Comparison of ENCODE assay signal across 25 mouse cellular contexts in the genomic region with DNA sequence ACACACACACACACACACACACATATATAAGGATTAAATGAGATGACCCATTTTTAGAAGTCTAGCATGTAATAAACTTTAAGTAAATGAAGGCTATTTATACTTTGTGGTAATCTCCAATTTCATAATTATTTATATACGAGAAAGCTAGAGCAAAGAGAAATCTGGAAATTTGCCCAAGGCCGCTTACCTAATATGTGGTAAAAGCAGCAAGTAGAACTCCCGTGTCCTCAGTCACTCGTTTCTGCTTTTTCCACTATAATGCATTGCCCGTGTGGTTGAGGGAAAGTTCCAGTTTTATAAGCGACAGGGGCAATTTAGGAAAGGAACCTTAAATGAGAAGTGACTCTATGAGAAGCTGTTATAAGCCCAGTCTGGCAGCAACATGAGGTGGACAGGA. TPM values are rescaled to one million over a fixed set of nuclear protein-coding genes. Genes with fewer than 3 reads are reported as not detected.
DNase-seq lines count a peak whose midpoint lies in the region; ATAC-seq lines count a peak whose summit lies in the region.
"Had no signal": no experiment of that assay in that cellular context is flagged by ENCODE, and none has a peak within 500 bp of the region (broad histone marks: within the 10 kb centered on the region; RNA-seq: fewer than 3 reads in every experiment).

No protein-coding gene starts in this region.

- peak overlapping the region; percentile 51 for H3K27ac ChIP-seq in limb, embryonic 12.5 days
- H3K27ac ChIP-seq in limb, embryonic 10.5 days = no peak overlapping the region
- H3K27ac ChIP-seq in limb, embryonic 13.5 days = peak overlapping the region; percentile 88
- no peak overlapping the region for H3K27ac ChIP-seq in forebrain, embryonic 16.5 days (ENCODE audit: low read length)
- H3K27ac ChIP-seq: embryonic facial prominence, embryonic 12.5 days; heart, embryonic 10.5 days; intestine, embryonic 15.5 days; left cerebral cortex, adult 2 months; liver, embryonic 15.5 days; neural tube, embryonic 13.5 days had no signal

- no peaks in the 10 kb centered on the region for H3K9me3 ChIP-seq in limb, embryonic 12.5 days
- H3K9me3 ChIP-seq in limb, embryonic 10.5 days (replicated peaks) = no peaks in the 10 kb centered on the region
- H3K9me3 ChIP-seq in limb, embryonic 13.5 days = no peaks in the 10 kb centered on the region
- H3K9me3 ChIP-seq in forebrain, embryonic 16.5 days (ENCODE audit: control insufficient read depth, low read length) = no peaks in the 10 kb centered on the region
- H3K9me3 ChIP-seq: embryonic facial prominence, embryonic 12.5 days; heart, embryonic 10.5 days; intestine, embryonic 15.5 days; liver, embryonic 15.5 days; neural tube, embryonic 13.5 days had no signal

- ATAC-seq in limb, embryonic 12.5 days (ENCODE audit: insufficient number of reproducible peaks, insufficient read depth, low FRiP score, low TSS enrichment, low read depth) = no peak
- peak; percentile 54; the same call in 1 of the 2 replicates for ATAC-seq in limb, embryonic 13.5 days (ENCODE audit: low FRiP score, low read depth)
- ATAC-seq in forebrain, embryonic 16.5 days = no peak
- ATAC-seq: forebrain, embryonic 14.5 days; hindbrain, embryonic 16.5 days; intestine, embryonic 15.5 days; midbrain, embryonic 16.5 days had no signal

- H3K4me3 ChIP-seq in limb, embryonic 12.5 days (replicated peaks) = no peak overlapping the region
- H3K4me3 ChIP-seq in limb, embryonic 10.5 days = no peak overlapping the region
- H3K4me3 ChIP-seq in limb, embryonic 13.5 days = no peak overlapping the region
- H3K4me3 ChIP-seq in forebrain, embryonic 16.5 days (replicated peaks; ENCODE audit: low read length) = no peak overlapping the region
- H3K4me3 ChIP-seq: embryonic facial prominence, embryonic 12.5 days; erythroblast, embryonic 14.5 days; heart, embryonic 10.5 days; intestine, embryonic 15.5 days; left cerebral cortex, adult 2 months; liver, embryonic 15.5 days; myocyte; neural tube, embryonic 13.5 days had no signal

- no peaks in the 10 kb centered on the region for H3K36me3 ChIP-seq in limb, embryonic 12.5 days
- H3K36me3 ChIP-seq in limb, embryonic 10.5 days = no peaks in the 10 kb centered on the region
- H3K36me3 ChIP-seq in limb, embryonic 13.5 days = no peaks in the 10 kb centered on the region
- H3K36me3 ChIP-seq in forebrain, embryonic 16.5 days (ENCODE audit: control insufficient read depth, insufficient read depth) = no peaks in the 10 kb centered on the region
- H3K36me3 ChIP-seq: embryonic facial prominence, embryonic 12.5 days; heart, embryonic 10.5 days; intestine, embryonic 15.5 days; liver, embryonic 15.5 days; neural tube, embryonic 13.5 days had no signal

- WGBS in limb, embryonic 12.5 days = 58% methylated on average over 6 of the region's 6 CpGs
- WGBS in limb, embryonic 10.5 days = 91% methylated on average over 6 of the region's 6 CpGs
- 44% methylated on average over 6 of the region's 6 CpGs for WGBS in limb, embryonic 13.5 days
- WGBS in forebrain, embryonic 16.5 days = 87% methylated on average over 6 of the region's 6 CpGs

- peak; percentile 55 to 85 for DNase-seq in adrenal gland, adult (ENCODE audit: inconsistent age in 2 of 2, low spot score in 1 of 2)
- DNase-seq in adrenal gland, adult 8-10 months = no peak
- DNase-seq in limb, embryonic 10.5 days (ENCODE audit: low spot score) = no peak
- peak; percentile 43 for DNase-seq in lung, postnatal 25 days (ENCODE audit: low spot score)
- no peak for DNase-seq in embryo, embryonic 10 days (ENCODE audit: low spot score)
- DNase-seq: cerebellum, adult 11 months; cerebellum, adult 9-11 months; heart, postnatal 4 days; kidney, postnatal 36 days; retina, postnatal 1 day; thymus, postnatal 14 days had no signal

- no peaks in the 10 kb centered on the region; the same call in 1 of the 2 replicates for H3K27me3 ChIP-seq in limb, embryonic 12.5 days
- no peaks in the 10 kb centered on the region for H3K27me3 ChIP-seq in limb, embryonic 10.5 days (ENCODE audit: low read depth, poor library complexity, severe bottlenecking)
- no peaks in the 10 kb centered on the region for H3K27me3 ChIP-seq in limb, embryonic 13.5 days
- H3K27me3 ChIP-seq in forebrain, embryonic 16.5 days (replicated peaks; ENCODE audit: control insufficient read depth, insufficient read depth, low read length) = no peaks in the 10 kb centered on the region
- H3K27me3 ChIP-seq: embryonic facial prominence, embryonic 12.5 days; intestine, embryonic 15.5 days; liver, embryonic 15.5 days; neural tube, embryonic 13.5 days had no signal

- no peak overlapping the region for H3K9ac ChIP-seq in limb, embryonic 12.5 days (replicated peaks)
- no peak overlapping the region for H3K9ac ChIP-seq in limb, embryonic 13.5 days
- no peak overlapping the region for H3K9ac ChIP-seq in forebrain, embryonic 16.5 days (replicated peaks; ENCODE audit: low read depth, low read length)
- H3K9ac ChIP-seq: embryonic facial prominence, embryonic 12.5 days; intestine, embryonic 15.5 days; liver, embryonic 15.5 days; neural tube, embryonic 13.5 days had no signal

- no peak overlapping the region for H3K4me2 ChIP-seq in limb, embryonic 12.5 days
- H3K4me2 ChIP-seq in limb, embryonic 13.5 days (replicated peaks) = peak overlapping the region; percentile 26; the same call in 1 of the 2 replicates
- no peak overlapping the region for H3K4me2 ChIP-seq in forebrain, embryonic 16.5 days (ENCODE audit: low read length)
- H3K4me2 ChIP-seq: embryonic facial prominence, embryonic 12.5 days; intestine, embryonic 15.5 days; liver, embryonic 15.5 days; neural tube, embryonic 13.5 days had no signal

- no peaks in the 10 kb centered on the region for H3K4me1 ChIP-seq in limb, embryonic 12.5 days (replicated peaks)
- H3K4me1 ChIP-seq in limb, embryonic 10.5 days = no peaks in the 10 kb centered on the region
- H3K4me1 ChIP-seq in limb, embryonic 13.5 days = peaks cover 21% of the 10 kb centered on the region
- H3K4me1 ChIP-seq in forebrain, embryonic 16.5 days (replicated peaks; ENCODE audit: control insufficient read depth, insufficient read depth, low read length) = no peaks in the 10 kb centered on the region
- H3K4me1 ChIP-seq: embryonic facial prominence, embryonic 12.5 days; intestine, embryonic 15.5 days; liver, embryonic 15.5 days; neural tube, embryonic 13.5 days had no signal

RNA-seq across cellular contexts. Expression of gene Axin2, which starts 52.6 kb away (rescaled TPM):
- 10 to 100 TPM; 42.3 to 93.1 (median 66.6) TPM for total RNA-seq in adrenal gland, adult 8-10 months (2022)
- polyA plus RNA-seq in limb, embryonic 12.5 days (2016; fragmentation: Nextera tagmentation; extraction: Ambion mirVana) = 19.6 and 20.2 TPM in 2 replicates
- 13.1 and 13.4 TPM in 2 replicates for polyA plus RNA-seq in limb, embryonic 10.5 days (2016; fragmentation: Nextera tagmentation; extraction: Ambion mirVana)
- 18.1 and 19.7 TPM in 2 replicates for polyA plus RNA-seq in limb, embryonic 13.5 days (2015; fragmentation: Nextera tagmentation; extraction: Ambion mirVana)
- 5.9 and 8.4 TPM in 2 replicates for polyA plus RNA-seq in forebrain, embryonic 16.5 days (2015; fragmentation: Nextera tagmentation; extraction: Ambion mirVana)

Comparison
In these comparisons a context has a peak if more than half of its experiments do, and no peak if none do; other contexts are left out.
1. DNase-seq: peak in adrenal gland, adult (2 of 2) and lung, postnatal 25 days (single experiment); none in adrenal gland, adult 8-10 months (single experiment), limb, embryonic 10.5 days (single experiment) and embryo, embryonic 10 days (single experiment).
2. H3K27ac ChIP-seq: peak in limb, embryonic 12.5 days (single experiment) and limb, embryonic 13.5 days (single experiment); none in limb, embryonic 10.5 days (single experiment) and forebrain, embryonic 16.5 days (single experiment).